Comparison of ENCODE assay signal across 10 mouse cellular contexts in the genomic region with DNA sequence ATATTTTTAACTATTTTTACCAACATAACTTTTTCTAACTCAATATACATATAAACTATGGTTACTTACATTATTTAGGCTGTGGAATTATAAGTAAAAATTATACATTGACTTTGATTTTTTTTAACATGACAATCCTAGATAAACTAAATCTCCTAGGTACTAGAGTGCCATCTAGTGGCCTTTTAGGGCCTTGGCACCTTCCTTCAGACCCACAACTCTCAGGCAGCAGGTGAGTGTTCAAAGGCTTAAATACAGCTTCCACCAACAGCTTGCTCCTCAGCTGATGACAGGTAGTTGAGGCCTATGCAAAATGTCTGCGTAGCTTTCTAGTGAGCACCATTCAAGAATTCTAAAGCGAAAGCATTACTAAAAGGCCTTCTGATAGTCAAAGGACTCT. TPM values are rescaled to one million over a fixed set of nuclear protein-coding genes. Genes with fewer than 3 reads are reported as not detected.
DNase-seq lines count a peak whose midpoint lies in the region; ATAC-seq and TF ChIP-seq lines count a peak whose summit lies in the region.
"Had no signal": no experiment of that assay in that cellular context is flagged by ENCODE, and none has a peak within 500 bp of the region (broad histone marks: within the 10 kb centered on the region; RNA-seq: fewer than 3 reads in every experiment).

No protein-coding gene starts in this region.

- no peak overlapping the region for H3K27ac ChIP-seq in layer of hippocampus, adult 2 months
- no peak overlapping the region for H3K27ac ChIP-seq in bone marrow macrophage, adult 2 months (ENCODE audit: insufficient read depth, low read depth, low read length)
- H3K27ac ChIP-seq: heart, embryonic 15.5 days had no signal

- TF ChIP-seq POLR2A in bone marrow macrophage, adult 2 months (IDR thresholded peaks at IDR 0.05; ENCODE audit: borderline replicate concordance, low read depth, low read length) = no peak

- H3K4me3 ChIP-seq in layer of hippocampus, adult 2 months = no peak overlapping the region
- no peak overlapping the region for H3K4me3 ChIP-seq in bone marrow macrophage, adult 2 months (ENCODE audit: insufficient read depth, low read length)
- H3K4me3 ChIP-seq: heart, embryonic 15.5 days; myocyte had no signal

- DNase-seq in adrenal gland, postnatal 10 days = peak; percentile 53
- no peak for DNase-seq in adrenal gland, postnatal 25 days
- DNase-seq in layer of hippocampus, adult 2 months (ENCODE audit: low spot score in 2 of 2) = peak; percentile 20 to 49
- no peak for DNase-seq in layer of hippocampus, postnatal 25 days (ENCODE audit: extremely low spot score in 1 of 2, low spot score in 1 of 2)
- DNase-seq in Muller cell, postnatal 12 days (ENCODE audit: inconsistent ontology term) = no peak

- peak; percentile 95 for TF ChIP-seq CTCF in layer of hippocampus, adult 2 months (conservative IDR thresholded peaks at IDR 0.05)
- 0 out of 2 replicates have a peak, but pooled peaks have one; percentile 24 for TF ChIP-seq CTCF in bone marrow macrophage, adult 2 months (IDR thresholded peaks at IDR 0.05; ENCODE audit: low read depth, low read length)

- H3K4me1 ChIP-seq in bone marrow macrophage, adult 2 months (ENCODE audit: control insufficient read depth, insufficient read depth, low read length) = peaks cover 27% of the 10 kb centered on the region
- H3K4me1 ChIP-seq: heart, embryonic 15.5 days had no signal

- peak; percentile 75 to 78 for ATAC-seq in hematopoietic stem cell, adult 5-6 weeks (replicated peaks in 1 of 2; ENCODE audit: insufficient read depth in 1 of 2, low FRiP score in 2 of 2, low TSS enrichment in 1 of 2, low read depth in 1 of 2, poor library complexity in 2 of 2, severe bottlenecking in 2 of 2)
- ATAC-seq in megakaryocyte-erythroid progenitor cell, adult 5-6 weeks (replicated peaks; ENCODE audit: low FRiP score, low TSS enrichment, poor library complexity, severe bottlenecking) = peak; percentile 88

RNA-seq across cellular contexts. Expression of a gene that starts 10.1 kb away (rescaled TPM):
- total RNA-seq in adrenal gland, postnatal 10 days (2021) = 10 to 100 TPM; 88.7 to 94.6 TPM
- 53.2 and 61.0 TPM in 2 replicates for total RNA-seq in adrenal gland, postnatal 25 days (2021)
- total RNA-seq in layer of hippocampus, adult 2 months (2021) = 10 to 100 TPM; 14.1 to 16.8 TPM
- total RNA-seq in layer of hippocampus, postnatal 25 days (2021) = 10 to 100 TPM; 15.5 to 17.0 TPM
- 30.5 and 37.8 TPM in 2 replicates for polyA plus RNA-seq in bone marrow macrophage, adult 2 months (2012; ENCODE audit: insufficient read depth, insufficient read length, missing spikeins)
- total RNA-seq in hematopoietic stem cell, adult 5-6 weeks (2017) = 31.5 and 38.8 TPM in 2 replicates
- 35.5 and 43.3 TPM in 2 replicates for total RNA-seq in megakaryocyte-erythroid progenitor cell, adult 5-6 weeks (2014; fragmentation: Nextera tagmentation)
- 37.1 and 44.1 TPM in 2 replicates for total RNA-seq in megakaryocyte-erythroid progenitor cell, adult 5-6 weeks (2017)

RNA-seq across cellular contexts. Expression of a gene that starts 54.0 kb away (rescaled TPM):
- total RNA-seq in adrenal gland, postnatal 10 days (2021) = 10 to 100 TPM; 37.7 to 42.6 TPM
- 35.1 and 45.1 TPM in 2 replicates for total RNA-seq in adrenal gland, postnatal 25 days (2021)
- 10 to 100 TPM; 41.2 to 44.9 TPM for total RNA-seq in layer of hippocampus, adult 2 months (2021)
- total RNA-seq in layer of hippocampus, postnatal 25 days (2021) = 10 to 100 TPM; 37.6 to 42.0 TPM
- polyA plus RNA-seq in bone marrow macrophage, adult 2 months (2012; ENCODE audit: insufficient read depth, insufficient read length, missing spikeins) = 83.3 and 91.7 TPM in 2 replicates
- 47.8 and 74.7 TPM in 2 replicates for total RNA-seq in hematopoietic stem cell, adult 5-6 weeks (2017)
- total RNA-seq in megakaryocyte-erythroid progenitor cell, adult 5-6 weeks (2014; fragmentation: Nextera tagmentation) = 22.7 and 31.5 TPM in 2 replicates
- total RNA-seq in megakaryocyte-erythroid progenitor cell, adult 5-6 weeks (2017) = 7.9 and 42.5 TPM in 2 replicates

RNA-seq across cellular contexts. Expression of a gene that starts 55.8 kb away (rescaled TPM):
- 10 to 100 TPM; 62.0 to 63.9 TPM for total RNA-seq in adrenal gland, postnatal 10 days (2021)
- total RNA-seq in adrenal gland, postnatal 25 days (2021) = 51.5 and 55.6 TPM in 2 replicates
- 10 to 100 TPM; 93.9 to 98.1 TPM for total RNA-seq in layer of hippocampus, adult 2 months (2021)
- total RNA-seq in layer of hippocampus, postnatal 25 days (2021) = 100 to 1,000 TPM in 1 of 2 experiments, 10 to 100 TPM in 1; 98.8 to 104 TPM
- polyA plus RNA-seq in bone marrow macrophage, adult 2 months (2012; ENCODE audit: insufficient read depth, insufficient read length, missing spikeins) = 20.3 and 20.8 TPM in 2 replicates
- 63.8 and 67.7 TPM in 2 replicates for total RNA-seq in hematopoietic stem cell, adult 5-6 weeks (2017)
- 68.5 and 81.7 TPM in 2 replicates for total RNA-seq in megakaryocyte-erythroid progenitor cell, adult 5-6 weeks (2014; fragmentation: Nextera tagmentation)
- 75.8 and 84.1 TPM in 2 replicates for total RNA-seq in megakaryocyte-erythroid progenitor cell, adult 5-6 weeks (2017)

Comparison
In these comparisons a context has a peak if more than half of its experiments do, and no peak if none do; other contexts are left out.
1. DNase-seq: peak in adrenal gland, postnatal 10 days (single experiment) and layer of hippocampus, adult 2 months (2 of 2); none in adrenal gland, postnatal 25 days (single experiment), layer of hippocampus, postnatal 25 days (0 of 2) and Muller cell, postnatal 12 days (single experiment).